Mouse (Mus musculus) T-helper 1 cell (primary cell): ENCODE data around the gene Zc3h7a.
"Not testable (repeated sequence)": the region's sequence is repeated elsewhere in the genome, so short reads cannot be mapped to it uniquely, and the experiment has no call there.

Experiments used
- in situ Hi-C: fragments of 300-600 bp; cut with MboI, MseI; formaldehyde crosslinking; loops from one replicate; pipeline ENCODE4 v1.15.1; 2025; ENCODE audit warnings: high pct_unique_total_duplicates

The Zc3h7a gene

DNA sequence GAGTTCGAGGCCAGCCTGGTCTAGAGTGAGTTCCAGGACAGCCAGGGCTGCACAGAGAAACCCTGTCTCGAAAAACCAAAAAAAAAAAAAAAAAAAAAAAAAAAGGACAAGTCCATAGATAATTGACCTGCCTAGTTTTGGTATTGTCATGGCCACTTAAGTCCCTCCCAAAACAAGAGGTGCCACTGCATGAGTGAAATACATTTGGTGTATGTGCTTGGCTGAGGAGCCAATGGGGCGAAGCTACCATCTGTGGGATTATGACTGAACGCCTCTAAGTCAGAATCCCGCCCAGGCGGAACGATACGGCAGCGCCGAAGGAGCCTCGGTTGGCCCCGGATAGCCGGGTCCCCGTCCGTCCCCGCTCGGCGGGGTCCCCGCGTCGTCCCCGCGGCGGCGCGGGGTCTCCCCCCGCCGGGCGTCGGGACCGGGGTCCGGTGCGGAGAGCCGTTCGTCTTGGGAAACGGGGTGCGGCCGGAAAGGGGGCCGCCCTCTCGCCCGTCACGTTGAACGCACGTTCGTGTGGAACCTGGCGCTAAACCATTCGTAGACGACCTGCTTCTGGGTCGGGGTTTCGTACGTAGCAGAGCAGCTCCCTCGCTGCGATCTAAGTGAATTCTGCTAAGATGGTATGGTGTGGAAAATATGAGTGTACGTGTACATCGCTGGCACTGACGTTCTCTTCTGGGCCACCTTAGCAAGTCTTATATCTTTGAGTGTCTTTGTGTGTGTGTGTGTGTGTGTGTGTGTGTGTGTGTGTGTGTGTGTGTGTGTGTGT is 32.3 kb downstream of the Zc3h7a start:
- in situ Hi-C loops: not testable (repeated sequence)

DNA sequence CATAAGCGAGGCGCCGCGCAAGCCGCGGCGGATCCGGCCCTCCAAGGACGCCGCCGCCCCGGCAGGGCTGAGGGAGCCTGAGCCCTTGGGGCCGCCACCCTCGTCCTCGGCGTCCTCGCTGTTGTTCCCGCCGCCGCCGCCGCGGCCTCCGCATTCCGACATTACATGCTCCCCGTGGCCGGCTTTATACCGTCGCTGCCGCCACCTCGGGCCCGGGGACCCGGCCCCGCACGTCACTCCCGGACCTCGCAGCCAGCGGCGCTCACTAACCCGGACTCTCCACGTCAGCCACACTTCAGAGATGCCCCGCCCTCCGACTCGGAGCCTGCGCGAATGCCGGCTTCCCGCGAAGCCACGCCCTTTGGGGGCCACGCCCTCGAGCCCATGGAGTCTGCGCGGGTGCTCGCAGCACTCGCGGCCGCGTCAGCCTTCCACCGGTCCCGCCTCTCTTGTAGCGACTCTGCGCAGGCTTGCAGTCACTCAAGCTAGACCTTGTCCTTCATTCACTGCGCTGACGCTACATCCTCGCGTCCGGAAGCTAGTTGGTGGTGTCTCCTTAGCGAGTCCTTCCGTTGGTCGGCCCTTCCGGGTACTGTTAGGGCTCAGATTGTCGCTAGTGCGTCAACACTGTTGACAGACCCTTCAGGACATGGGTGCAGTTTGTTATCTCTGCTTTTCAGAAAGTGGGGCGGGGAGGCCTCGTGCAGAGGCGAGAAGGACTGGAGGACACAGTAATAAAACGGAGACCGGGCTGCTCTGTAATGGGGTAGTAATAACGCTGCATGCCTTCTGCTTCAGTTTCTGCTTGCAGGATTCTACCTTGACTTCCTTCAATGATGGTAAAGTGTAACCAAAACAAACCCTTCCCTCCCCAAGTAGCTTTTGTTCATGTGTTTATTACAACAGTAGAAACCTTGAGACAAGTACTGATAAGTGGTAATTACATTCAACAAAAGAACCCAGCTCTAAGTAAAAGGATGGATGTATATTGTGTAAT is 41.5 kb downstream of the Zc3h7a start, which contains the start of gene Txndc11:
TSS of gene Txndc11 (minus strand) at position 303 of the 997 bp plus-strand sequence.
- in situ Hi-C loops: loop anchor here (10.0 kb wide), 1 partner anchor 290 kb away; no protein-coding TSS in a partner anchor

DNA sequence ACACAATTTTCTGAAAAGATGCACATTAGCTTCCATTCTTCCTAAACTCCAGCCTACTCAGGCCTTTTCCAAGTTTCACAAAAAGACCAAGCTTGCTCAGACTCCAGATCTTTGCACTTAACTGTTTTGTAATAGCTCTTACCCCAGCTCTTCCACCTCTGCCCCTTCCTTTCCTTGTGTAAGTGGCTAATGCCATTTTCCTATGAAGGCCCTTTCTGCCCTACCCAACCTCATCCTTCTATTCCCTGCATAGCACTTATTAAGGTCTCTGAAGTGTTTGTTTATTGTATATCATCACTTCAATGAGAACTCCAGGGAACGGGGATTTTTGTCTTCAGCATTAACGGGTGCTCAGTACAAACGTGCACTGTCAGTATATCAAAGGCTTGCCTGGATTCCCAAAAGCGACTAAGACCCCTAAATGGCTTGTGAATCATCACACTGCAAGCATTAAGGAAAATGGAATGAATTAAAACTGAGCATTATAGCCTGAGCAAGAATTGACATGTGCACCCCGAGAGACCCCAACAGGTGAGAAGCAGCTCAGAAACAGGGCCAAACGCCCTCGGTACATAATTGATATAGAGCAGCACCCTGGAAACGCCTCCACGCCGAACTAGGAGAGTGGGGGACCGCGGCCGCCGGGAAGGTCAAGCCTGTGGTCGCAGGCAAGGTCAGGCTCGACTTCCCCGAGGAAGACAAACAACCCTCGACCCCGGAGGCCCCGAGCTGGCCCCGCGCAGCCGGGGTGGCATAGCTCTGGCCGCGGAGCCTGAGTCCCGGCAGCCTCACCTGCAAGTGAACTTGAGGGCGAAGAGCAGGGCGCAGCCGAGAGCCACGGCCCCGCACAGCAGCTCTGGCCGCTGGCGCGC is 42.5 kb downstream of the Zc3h7a start:
- in situ Hi-C loops: loop anchor here (10.0 kb wide), 1 partner anchor 291 kb away; no protein-coding TSS in a partner anchor

DNA sequence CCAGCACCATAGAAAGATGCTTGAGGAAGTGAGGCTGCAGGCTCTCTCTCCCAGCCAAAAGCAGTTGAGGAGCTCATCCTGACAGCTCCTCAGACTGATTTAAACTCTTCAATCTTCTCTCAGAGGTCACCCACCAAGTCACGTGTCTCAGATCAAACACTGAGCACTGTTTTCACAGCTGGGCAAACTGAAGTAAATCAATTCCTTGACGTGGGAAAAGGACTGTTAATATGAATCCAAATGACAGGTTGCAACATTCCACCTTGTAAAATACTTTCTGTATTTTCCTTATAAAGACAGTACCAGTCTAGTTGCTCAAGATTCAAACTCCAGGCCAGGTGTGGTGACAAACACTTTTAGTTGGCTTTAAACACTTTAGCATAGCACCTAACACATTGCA is 43.4 kb downstream of the Zc3h7a start:
- in situ Hi-C loops: loop anchor here (10.0 kb wide), 1 partner anchor 292 kb away; no protein-coding TSS in a partner anchor

DNA sequence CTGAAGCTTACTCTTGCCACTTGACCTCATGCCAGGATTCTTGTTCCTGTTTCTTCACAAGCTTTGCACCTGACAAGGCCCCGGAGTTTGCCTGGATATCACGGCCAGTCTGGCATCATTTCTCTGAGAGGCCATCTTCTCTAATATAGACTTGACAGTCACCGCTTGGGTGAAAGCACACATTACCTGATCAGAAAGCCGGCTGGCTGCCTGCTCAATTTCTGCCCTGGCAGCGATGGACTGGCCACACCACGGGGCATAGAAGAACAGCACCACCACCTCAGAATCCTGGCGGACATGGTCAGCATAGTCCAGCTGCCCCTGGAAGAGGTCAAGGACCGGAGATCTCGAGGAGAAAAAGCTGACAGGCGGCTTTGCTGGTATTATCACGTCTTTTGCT is 47.9 kb downstream of the Zc3h7a start:
- in situ Hi-C loops: no loop called here

DNA sequence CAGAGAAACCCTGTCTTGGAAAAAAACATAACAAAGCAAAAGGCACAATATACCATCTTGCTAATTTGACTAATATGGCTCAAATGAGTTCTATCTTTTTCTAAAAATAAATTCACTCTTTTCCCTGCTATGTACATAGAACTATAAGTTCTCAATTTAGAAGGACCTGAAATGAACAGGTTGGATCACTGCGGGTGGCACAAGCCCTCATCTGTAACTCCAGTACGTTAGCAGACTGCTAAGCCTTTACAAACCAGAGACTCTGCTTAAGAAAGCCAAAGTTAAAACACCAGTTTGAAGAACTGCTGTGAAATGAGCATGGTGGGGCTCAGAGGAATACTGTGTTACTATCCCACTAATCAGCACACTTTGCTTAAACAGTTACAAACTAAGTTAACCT is 50.8 kb downstream of the Zc3h7a start:
- in situ Hi-C loops: no loop called here

DNA sequence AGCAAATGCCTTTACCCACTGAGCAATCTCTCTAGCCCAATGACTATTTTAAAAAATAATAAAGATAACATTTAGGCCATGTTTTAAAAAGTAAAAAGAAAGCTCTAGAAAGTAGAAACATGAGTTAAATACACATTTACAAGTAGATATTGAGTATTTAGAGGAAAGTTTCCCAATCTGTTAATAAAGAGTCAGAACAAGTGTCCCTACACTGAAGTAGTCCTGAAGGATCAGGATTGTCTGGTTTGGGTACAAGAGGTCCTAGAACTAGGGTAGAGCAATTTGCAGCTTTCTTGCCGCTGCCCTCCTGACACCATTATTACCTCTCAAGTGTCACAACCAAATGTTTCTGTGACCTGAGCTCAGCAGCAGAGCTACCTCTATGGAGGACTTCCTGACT is 52.1 kb downstream of the Zc3h7a start:
- in situ Hi-C loops: no loop called here

GRCm38 (mm10) chr16:11122625-11123024 is 53.6 kb downstream of the Zc3h7a start:
- in situ Hi-C loops: no loop called here

GRCm38 (mm10) chr16:11109198-11109740 is 66.9 kb downstream of the Zc3h7a start:
- in situ Hi-C loops: loop anchor here (5.0 kb wide), 1 partner anchor 212 kb away; no protein-coding TSS in a partner anchor

DNA sequence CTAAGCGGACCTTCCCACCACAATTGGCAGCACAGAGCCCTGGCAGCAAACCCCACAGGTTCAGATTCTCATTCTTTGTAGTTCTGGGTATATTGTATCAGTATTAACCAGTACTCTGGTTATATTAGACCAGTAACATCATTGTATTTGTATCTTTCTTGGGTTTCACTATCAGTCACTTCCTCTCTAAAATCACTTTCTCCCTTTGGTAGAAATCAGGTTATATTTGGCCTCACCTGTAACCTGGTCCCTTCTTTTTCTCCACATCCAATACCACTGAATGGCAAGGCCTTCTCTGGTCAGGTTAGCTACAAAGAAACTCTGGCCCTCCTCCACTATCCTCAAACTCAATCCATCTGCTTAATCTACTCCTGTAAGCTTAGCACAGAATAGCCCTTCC is 71.3 kb downstream of the Zc3h7a start:
- in situ Hi-C loops: loop anchor here (5.0 kb wide), 1 partner anchor 208 kb away; no protein-coding TSS in a partner anchor

- in situ Hi-C loops: no loop called here
Measured at GRCm38 (mm10) chr16:11097301-11097700, 78.9 kb downstream of the Zc3h7a start.

GRCm38 (mm10) chr16:11093717-11094386 is 82.3 kb downstream of the Zc3h7a start:
- in situ Hi-C loops: no loop called here

DNA sequence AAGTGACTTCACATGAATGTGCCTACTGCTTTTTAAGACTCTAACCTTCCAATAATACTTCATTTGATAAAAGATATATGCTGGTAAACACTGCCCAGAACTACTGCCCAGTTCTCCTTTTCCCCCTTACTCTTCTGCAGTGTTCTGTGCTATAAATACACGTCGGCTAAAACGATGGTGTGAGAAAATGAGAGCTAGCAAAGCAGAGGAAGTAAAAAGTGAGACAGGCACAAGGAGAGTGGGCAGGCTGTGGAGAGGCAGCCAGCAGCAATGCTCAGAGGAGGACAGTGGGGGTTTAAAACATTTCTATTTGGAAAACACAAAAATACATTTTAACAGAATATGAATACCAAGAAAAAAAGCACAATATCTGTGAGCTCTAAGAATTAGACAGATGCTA is 83.7 kb downstream of the Zc3h7a start:
- in situ Hi-C loops: no loop called here

- in situ Hi-C loops: no loop called here
Measured at GRCm38 (mm10) chr16:11092061-11092460, 84.1 kb downstream of the Zc3h7a start.

- in situ Hi-C loops: no loop called here
Measured at GRCm38 (mm10) chr16:11090836-11091570, 85.2 kb downstream of the Zc3h7a start.

DNA sequence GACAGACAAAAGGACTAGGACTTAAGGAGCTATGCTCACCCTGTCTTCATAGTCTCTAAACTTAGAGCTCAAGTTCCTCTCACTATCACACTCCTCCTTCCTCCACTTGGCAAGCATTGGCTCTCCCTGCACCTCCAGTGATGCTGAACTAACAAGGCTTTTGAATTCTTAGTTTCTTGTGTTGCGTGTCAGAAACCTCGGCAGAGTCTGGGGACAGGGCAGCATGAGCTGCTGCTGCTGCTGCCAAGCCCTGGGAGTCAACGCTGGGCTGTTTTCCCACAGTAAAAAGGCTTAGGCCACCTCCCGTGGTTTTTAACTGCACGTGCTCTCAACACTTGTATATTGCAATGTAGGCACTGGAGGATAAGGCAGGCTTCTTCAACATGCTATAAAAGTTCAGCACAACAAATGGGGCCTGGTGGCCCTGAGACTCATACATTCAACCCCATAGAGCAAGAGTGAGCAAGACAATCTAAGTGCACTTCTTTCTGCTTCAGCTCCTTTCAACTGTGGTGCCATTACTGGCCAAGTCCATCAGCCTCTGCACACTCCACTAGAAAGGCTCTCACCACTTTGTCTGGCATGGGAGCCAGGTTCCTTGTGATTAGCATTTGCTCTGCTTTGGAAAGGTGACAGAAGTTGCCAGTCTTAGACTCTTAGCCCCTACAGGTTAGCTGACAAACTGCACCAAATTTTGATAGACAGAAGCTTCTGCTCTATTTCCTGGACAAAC is 89.2 kb downstream of the Zc3h7a start:
- in situ Hi-C loops: no loop called here
